Mouse (Mus musculus): ENCODE results near the gene Prkd1. TPM values are rescaled to one million over a fixed set of nuclear protein-coding genes. Genes with fewer than 3 reads are reported as not detected.

Prkd1 gene
- total RNA-seq, 2 experiments from 2014 or later = not detected

- ATAC-seq (replicated peaks; ENCODE audit: poor library complexity, severe bottlenecking) = no peak
These were observed 197.1 kb downstream of the Prkd1 start for GRCm38 (mm10) chr12:50451761-50452160.

- ATAC-seq (replicated peaks; ENCODE audit: poor library complexity, severe bottlenecking) = no peak
These were observed 212.2 kb downstream of the Prkd1 start for GRCm38 (mm10) chr12:50436660-50437059.

- no peak for ATAC-seq (replicated peaks; ENCODE audit: poor library complexity, severe bottlenecking)
These were observed 218.7 kb downstream of the Prkd1 start for GRCm38 (mm10) chr12:50430129-50430703.

GRCm38 (mm10) chr12:50352404-50352803, 296.5 kb downstream of the Prkd1 start:
- no peak for ATAC-seq (replicated peaks; ENCODE audit: poor library complexity, severe bottlenecking)

- no peak for ATAC-seq (replicated peaks; ENCODE audit: poor library complexity, severe bottlenecking)
These were observed 315.7 kb downstream of the Prkd1 start for GRCm38 (mm10) chr12:50333182-50333581.

GRCm38 (mm10) chr12:50314634-50315033, 334.3 kb downstream of the Prkd1 start:
- ATAC-seq (replicated peaks; ENCODE audit: poor library complexity, severe bottlenecking) = no peak

GRCm38 (mm10) chr12:50309276-50309675, 339.6 kb downstream of the Prkd1 start:
- no peak for ATAC-seq (replicated peaks; ENCODE audit: poor library complexity, severe bottlenecking)

GRCm38 (mm10) chr12:50301334-50301733, 347.6 kb downstream of the Prkd1 start:
- no peak for ATAC-seq (replicated peaks; ENCODE audit: poor library complexity, severe bottlenecking)

GRCm38 (mm10) chr12:50296067-50296466, 352.8 kb downstream of the Prkd1 start:
- ATAC-seq (replicated peaks; ENCODE audit: poor library complexity, severe bottlenecking) = no peak

- no peak for ATAC-seq (replicated peaks; ENCODE audit: poor library complexity, severe bottlenecking)
These were observed 353.3 kb downstream of the Prkd1 start for GRCm38 (mm10) chr12:50295549-50295948.

GRCm38 (mm10) chr12:50292834-50293233, 356.1 kb downstream of the Prkd1 start:
- no peak for ATAC-seq (replicated peaks; ENCODE audit: poor library complexity, severe bottlenecking)
